8 mouse cellular contexts compared by ENCODE assay signal in genomic region chr17:55445250-55446184, GRCm38 (mm10). TPM values are rescaled to one million over a fixed set of nuclear protein-coding genes. Genes with fewer than 3 reads are reported as not detected.
DNase-seq lines count a peak whose midpoint lies in the region; ATAC-seq and TF ChIP-seq lines count a peak whose summit lies in the region.

Gene St6gal2, plus strand, starts transcription at chr17:55445382.

- ATAC-seq in kidney, embryonic 14.5 days (ENCODE audit: low FRiP score, low TSS enrichment) = peak; percentile 92
- ATAC-seq in forebrain, embryonic 15.5 days (replicated peaks) = peak; percentile 94
- ATAC-seq in liver, embryonic 16.5 days (ENCODE audit: low read depth) = no peak

- peak within 1 kb of the TSS; percentile 57 for H3K4me3 ChIP-seq in kidney, embryonic 14.5 days (ENCODE audit: low read length)
- peak within 1 kb of the TSS; percentile 75 for H3K4me3 ChIP-seq in forebrain, embryonic 15.5 days
- peak within 1 kb of the TSS; percentile 89 for H3K4me3 ChIP-seq in layer of hippocampus, adult 2 months
- H3K4me3 ChIP-seq in liver, embryonic 16.5 days (ENCODE audit: low read depth, low read length) = peak within 1 kb of the TSS; percentile 24
- peak within 1 kb of the TSS; percentile 18 for H3K4me3 ChIP-seq in small intestine, adult 2 months (ENCODE audit: low read depth, low read length)

- TF ChIP-seq POLR2A in small intestine, adult 2 months (IDR thresholded peaks at IDR 0.05; ENCODE audit: low read depth, low read length) = no peak

- DNase-seq in kidney, adult 8-10 months = no peak
- peak; percentile 18 to 39 for DNase-seq in adrenal gland, postnatal 36 days
- DNase-seq in layer of hippocampus, adult 2 months (ENCODE audit: low spot score in 2 of 2) = peak; percentile 56 to 66
- DNase-seq in thymus, postnatal 25 days = no peak

- under 1% methylated on average over 81 of the region's 84 CpGs for WGBS in kidney, embryonic 14.5 days
- under 1% methylated on average over 82 of the region's 84 CpGs for WGBS in forebrain, embryonic 15.5 days
- 2% methylated on average over 79 of the region's 84 CpGs for WGBS in liver, embryonic 16.5 days (ENCODE audit: insufficient replicate concordance)
- 4% methylated on average over 84 of the region's 84 CpGs for WGBS in small intestine, adult 2 months

- TF ChIP-seq CTCF in layer of hippocampus, adult 2 months (conservative IDR thresholded peaks at IDR 0.05) = peak; percentile 24; the same call in 1 of the 2 replicates
- TF ChIP-seq CTCF in small intestine, adult 2 months (IDR thresholded peaks at IDR 0.05; ENCODE audit: extremely low read depth, insufficient read length, insufficient replicate concordance, low read depth, low read length) = no peak

- H3K4me2 ChIP-seq in kidney, embryonic 14.5 days (replicated peaks; ENCODE audit: low read depth, low read length) = peak within 1 kb of the TSS; percentile 90
- peak within 1 kb of the TSS; percentile 72 for H3K4me2 ChIP-seq in forebrain, embryonic 15.5 days (replicated peaks)
- H3K4me2 ChIP-seq in liver, embryonic 16.5 days (ENCODE audit: low read depth, low read length) = peak within 1 kb of the TSS; percentile 39

- H3K9ac ChIP-seq in kidney, embryonic 14.5 days (ENCODE audit: low read depth, low read length) = peak within 1 kb of the TSS; percentile 65
- peak within 1 kb of the TSS; percentile 93 for H3K9ac ChIP-seq in forebrain, embryonic 15.5 days (replicated peaks)
- no peak within 1 kb of the TSS for H3K9ac ChIP-seq in liver, embryonic 16.5 days (ENCODE audit: low read depth, low read length)

- H3K36me3 ChIP-seq in kidney, embryonic 14.5 days (ENCODE audit: control insufficient read depth, insufficient read depth, low read length) = no peaks in the 10 kb centered on the region
- H3K36me3 ChIP-seq in forebrain, embryonic 15.5 days = no peaks in the 10 kb centered on the region
- H3K36me3 ChIP-seq in liver, embryonic 16.5 days (ENCODE audit: control insufficient read depth, insufficient read depth) = no peaks in the 10 kb centered on the region
- no peaks in the 10 kb centered on the region for H3K36me3 ChIP-seq in small intestine, adult 2 months (ENCODE audit: control insufficient read depth, insufficient read depth, low read length)

- no peak within 1 kb of the TSS for H3K27ac ChIP-seq in kidney, embryonic 14.5 days (ENCODE audit: low read depth, low read length)
- peak within 1 kb of the TSS; percentile 96 for H3K27ac ChIP-seq in forebrain, embryonic 15.5 days (replicated peaks)
- peak within 1 kb of the TSS; percentile 96 for H3K27ac ChIP-seq in layer of hippocampus, adult 2 months
- no peak within 1 kb of the TSS for H3K27ac ChIP-seq in liver, embryonic 16.5 days (ENCODE audit: low read length)
- H3K27ac ChIP-seq in small intestine, adult 2 months (ENCODE audit: insufficient read depth, low read depth, low read length) = no peak within 1 kb of the TSS

- no peaks in the 10 kb centered on the region for H3K4me1 ChIP-seq in kidney, embryonic 14.5 days (ENCODE audit: control insufficient read depth, insufficient read depth, low read length)
- H3K4me1 ChIP-seq in forebrain, embryonic 15.5 days = peaks cover 21% of the 10 kb centered on the region
- H3K4me1 ChIP-seq in liver, embryonic 16.5 days (ENCODE audit: control insufficient read depth, low read depth, low read length) = no peaks in the 10 kb centered on the region
- H3K4me1 ChIP-seq in small intestine, adult 2 months (ENCODE audit: control insufficient read depth, insufficient read depth, insufficient read length, low read length) = no peaks in the 10 kb centered on the region

- H3K9me3 ChIP-seq in kidney, embryonic 14.5 days (ENCODE audit: control insufficient read depth, low read length) = no peaks in the 10 kb centered on the region
- H3K9me3 ChIP-seq in forebrain, embryonic 15.5 days = no peaks in the 10 kb centered on the region
- H3K9me3 ChIP-seq in liver, embryonic 16.5 days (replicated peaks; ENCODE audit: control insufficient read depth, low read length) = no peaks in the 10 kb centered on the region

- peaks cover 32% of the 10 kb centered on the region for H3K27me3 ChIP-seq in kidney, embryonic 14.5 days (ENCODE audit: control insufficient read depth, insufficient read depth, low read length)
- no peaks in the 10 kb centered on the region for H3K27me3 ChIP-seq in forebrain, embryonic 15.5 days
- peaks cover 24% of the 10 kb centered on the region for H3K27me3 ChIP-seq in liver, embryonic 16.5 days (ENCODE audit: control insufficient read depth, insufficient read depth, low read depth, low read length)
- peaks cover 12% of the 10 kb centered on the region; the same call in 1 of the 2 replicates for H3K27me3 ChIP-seq in small intestine, adult 2 months (ENCODE audit: control insufficient read depth, insufficient read depth, low read length)

RNA-seq across cellular contexts. Expression of gene St6gal2, which starts in this region (rescaled TPM):
- 1.2 and 1.4 TPM in 2 replicates for polyA plus RNA-seq in kidney, embryonic 14.5 days (2014; fragmentation: Nextera tagmentation; extraction: Ambion mirVana)
- total RNA-seq in adrenal gland, postnatal 36 days (2021) = under 1 TPM; 0.23 to 0.40 TPM
- 25.1 and 25.5 TPM in 2 replicates for polyA plus RNA-seq in forebrain, embryonic 15.5 days (2015; fragmentation: Nextera tagmentation; extraction: Ambion mirVana)
- 10 to 100 TPM; 13.8 to 15.8 TPM for total RNA-seq in layer of hippocampus, adult 2 months (2021)
- not detected in 2 replicates for polyA plus RNA-seq in liver, embryonic 16.5 days (2015; fragmentation: Nextera tagmentation; extraction: Ambion mirVana)
- 0.03 and 0.17 TPM in 2 replicates for polyA plus RNA-seq in small intestine, adult 2 months (2012; rRNA removed)

Comparison
In these comparisons a context has a peak if more than half of its experiments do, and no peak if none do; other contexts are left out.
1. RNA of gene St6gal2 (total RNA-seq): 13.8 to 15.8 TPM in layer of hippocampus, adult 2 months; 0.23 to 0.40 TPM in adrenal gland, postnatal 36 days; every median in the first group is over 10 times any median in the second.
2. RNA of gene St6gal2 (polyA plus RNA-seq): 25.1 to 25.5 TPM in forebrain, embryonic 15.5 days; 1.2 to 1.4 TPM in kidney, embryonic 14.5 days, not detected in liver, embryonic 16.5 days and 0.03 to 0.17 TPM in small intestine, adult 2 months; every median in the first group is over 10 times any median in the second.
3. Peak in DNase-seq in adrenal gland, postnatal 36 days; RNA of the gene not detected or under 1 TPM.
4. H3K27ac ChIP-seq: peak in forebrain, embryonic 15.5 days (single experiment) and layer of hippocampus, adult 2 months (single experiment); none in kidney, embryonic 14.5 days (single experiment), liver, embryonic 16.5 days (single experiment) and small intestine, adult 2 months (single experiment).
5. H3K4me2 ChIP-seq: peak in every context shown above with its lines; median percentile 90 in kidney, embryonic 14.5 days; 72 in forebrain, embryonic 15.5 days; 39 in liver, embryonic 16.5 days.
6. H3K4me3 ChIP-seq: peak in every context shown above with its lines; median percentile 89 in layer of hippocampus, adult 2 months; 75 in forebrain, embryonic 15.5 days; 57 in kidney, embryonic 14.5 days; 24 in liver, embryonic 16.5 days; 18 in small intestine, adult 2 months.
7. DNase-seq: peak in layer of hippocampus, adult 2 months (2 of 2); none in kidney, adult 8-10 months (0 of 2) and thymus, postnatal 25 days (single experiment).